Mouse (Mus musculus): ENCODE data around the gene Cstf1. TPM values are rescaled to one million over a fixed set of nuclear protein-coding genes. Genes with fewer than 3 reads are reported as not detected.

Gene Cstf1
- total and polyA plus RNA-seq, 3 experiments, result 44.2 to 62.1 (median 53.2) TPM

DNA sequence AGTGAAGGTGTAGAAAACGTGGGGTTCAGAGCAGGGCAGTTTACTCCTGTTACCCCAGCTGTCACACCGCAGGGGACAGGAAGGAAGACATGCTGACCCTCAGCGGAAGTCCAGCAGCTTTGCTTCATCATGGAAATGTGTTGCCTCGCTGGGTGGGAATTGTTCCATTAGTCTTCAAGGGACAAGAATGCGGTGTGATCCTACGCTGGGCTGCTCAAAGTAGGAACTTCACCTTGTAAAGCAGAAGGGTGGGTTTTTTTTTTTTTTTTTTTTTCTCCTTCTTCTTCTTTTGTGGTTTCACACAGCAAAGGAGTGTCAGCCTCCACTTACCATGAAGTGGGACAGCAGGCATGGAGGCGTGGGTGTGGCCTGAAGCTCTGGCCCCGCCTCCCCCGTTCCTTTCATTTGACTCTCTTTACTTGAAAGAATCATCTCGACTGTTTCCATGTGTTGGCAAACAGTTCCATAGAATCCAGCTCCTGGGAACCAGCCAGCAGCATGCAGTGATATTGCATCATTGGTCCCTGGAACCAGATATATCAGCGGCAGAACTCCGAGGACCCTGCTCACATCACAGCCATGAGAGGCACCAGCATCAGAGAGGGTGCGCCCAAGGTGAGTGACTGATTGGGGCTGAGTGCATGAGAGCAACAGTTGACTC is 23.0 kb downstream of the Cstf1 start, which contains the start of gene Cass4 (continued):
- peak; percentile 95 for TF ChIP-seq ZNF384 (IDR thresholded peaks at IDR 0.05; ENCODE audit: low read depth, low read length)
- peak; percentile 26; the same call in 1 of the 2 replicates for TF ChIP-seq NRF1 (IDR thresholded peaks at IDR 0.05; ENCODE audit: low read depth, low read length)
- no peak for TF ChIP-seq CHD1 (IDR thresholded peaks at IDR 0.05; ENCODE audit: low read depth, low read length)
- no peak; the same call in 1 of the 2 replicates for TF ChIP-seq HCFC1 (IDR thresholded peaks at IDR 0.05; ENCODE audit: low read depth, low read length)
- TF ChIP-seq ZMIZ1 (IDR thresholded peaks at IDR 0.05; ENCODE audit: low read depth, low read length), result no peak
- peak; percentile 62; the same call in 1 of the 2 replicates for TF ChIP-seq MAX (IDR thresholded peaks at IDR 0.05; ENCODE audit: low read length)
- TF ChIP-seq USF1 (IDR thresholded peaks at IDR 0.05; ENCODE audit: low read depth, low read length), result no peak
- TF ChIP-seq SMC3 (IDR thresholded peaks at IDR 0.05; ENCODE audit: low read depth, low read length), result no peak
- no peak for TF ChIP-seq BHLHE40 (IDR thresholded peaks at IDR 0.05; ENCODE audit: low read depth, low read length)
- no peak for TF ChIP-seq KAT2A (IDR thresholded peaks at IDR 0.05; ENCODE audit: insufficient replicate concordance, low read length)
- no peak for TF ChIP-seq USF2 (conservative IDR thresholded peaks at IDR 0.05; ENCODE audit: low read depth, low read length)

DNA sequence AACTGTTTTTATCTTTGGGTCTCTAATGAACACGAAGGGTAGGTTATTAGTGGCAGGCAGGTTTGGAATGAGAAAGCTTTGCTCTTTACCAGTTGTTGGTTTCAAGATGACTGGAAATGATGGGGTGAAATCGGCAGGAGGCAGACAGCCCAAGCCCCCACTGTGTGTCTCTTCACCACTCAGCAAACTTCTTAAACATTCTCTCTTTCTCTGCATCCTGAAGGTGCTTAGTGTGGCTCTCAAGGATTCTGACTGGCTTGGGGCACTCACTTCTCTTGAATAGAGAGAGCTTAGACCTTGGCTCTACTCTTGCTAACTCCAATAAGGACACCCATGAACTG is 23.5 kb downstream of the Cstf1 start:
- Histone ChIP-seq H3K4me2 (ENCODE audit: insufficient read depth, low read depth, poor library complexity, severe bottlenecking) (peak overlapping the region; percentile 70), H3K9me3 (replicated peaks; ENCODE audit: low read length) (peaks cover 7% of the 10 kb centered on the region), H3K4me1 (ENCODE audit: control insufficient read depth in 1 of 2, insufficient read depth in 2 of 2) (peaks cover 12 to 71% of the 10 kb centered on the region in 2 experiments), H3K36me3 (replicated peaks in 1 of 2; ENCODE audit: control insufficient read depth in 1 of 2, insufficient read depth in 1 of 2, low read length in 1 of 2) (peaks cover 0 to 18% of the 10 kb centered on the region in 2 experiments), H3K9ac (ENCODE audit: insufficient read depth, low read depth) (peak overlapping the region; percentile 61), H3K27me3 (replicated peaks) (no peaks in the 10 kb centered on the region), H3K27ac (ENCODE audit: insufficient read depth, low read depth) (peak overlapping the region; percentile 51; the same call in 1 of the 2 replicates), H3K79me2 (replicated peaks; ENCODE audit: control insufficient read depth, extremely low read depth, insufficient read depth, poor library complexity, severe bottlenecking) (0 out of 2 replicates have a peak, but pooled peaks cover 3% of the 10 kb centered on the region), H3K4me3 (replicated peaks in 1 of 3; ENCODE audit: low read depth in 2 of 3, low read length in 2 of 3, poor library complexity in 1 of 3) (peak overlapping the region; percentile 58 to 75 (median 58))
- TF ChIP-seq E2F4 (IDR thresholded peaks at IDR 0.05; ENCODE audit: insufficient replicate concordance, low read depth, low read length), result no peak
- no peak for TF ChIP-seq MXI1 (IDR thresholded peaks at IDR 0.05; ENCODE audit: low read depth, low read length)
- TF ChIP-seq MAZ (IDR thresholded peaks at IDR 0.05; ENCODE audit: low read depth, low read length), result no peak; the same call in 1 of the 2 replicates
- no peak for TF ChIP-seq GABPA (IDR thresholded peaks at IDR 0.05; ENCODE audit: insufficient replicate concordance, low read depth, low read length)
- no peak for TF ChIP-seq MAX (IDR thresholded peaks at IDR 0.05; ENCODE audit: low read length)
- peak; percentile 90 for TF ChIP-seq IRF4 (IDR thresholded peaks at IDR 0.05; ENCODE audit: low read depth, low read length)
- peak; percentile 69 for TF ChIP-seq JUN (IDR thresholded peaks at IDR 0.05; ENCODE audit: insufficient read depth, low read depth, low read length)
- TF ChIP-seq KAT2A (IDR thresholded peaks at IDR 0.05; ENCODE audit: insufficient replicate concordance, low read length), result no peak
- no peak for TF ChIP-seq NRF1 (IDR thresholded peaks at IDR 0.05; ENCODE audit: low read depth, low read length)
- TF ChIP-seq ELF1 (IDR thresholded peaks at IDR 0.05; ENCODE audit: low read depth, low read length), result no peak
- no peak for TF ChIP-seq NELFE (IDR thresholded peaks at IDR 0.05; ENCODE audit: low read depth, low read length)
- TF ChIP-seq CTCF (conservative IDR thresholded peaks at IDR 0.05 in 1 of 2, IDR thresholded peaks at IDR 0.05 in 1 of 2; ENCODE audit: low read depth in 2 of 2, low read length in 2 of 2), result no peak
- TF ChIP-seq JUND (conservative IDR thresholded peaks at IDR 0.05; ENCODE audit: low read depth, low read length), result peak; percentile 83
- TF ChIP-seq CHD2 (IDR thresholded peaks at IDR 0.05; ENCODE audit: low read length), result no peak
- TF ChIP-seq UBTF (IDR thresholded peaks at IDR 0.05; ENCODE audit: low read depth, low read length), result no peak
- peak; percentile 84 for TF ChIP-seq EP300 (IDR thresholded peaks at IDR 0.05; ENCODE audit: low read length)
- peak; percentile 61 for TF ChIP-seq ZKSCAN1 (IDR thresholded peaks at IDR 0.05; ENCODE audit: borderline replicate concordance, low read depth, low read length)
- no peak for TF ChIP-seq USF2 (conservative IDR thresholded peaks at IDR 0.05; ENCODE audit: low read depth, low read length)
- TF ChIP-seq ETS1 (conservative IDR thresholded peaks at IDR 0.05; ENCODE audit: low read depth, low read length), result no peak; the same call in 1 of the 2 replicates
- no peak for TF ChIP-seq SMC3 (IDR thresholded peaks at IDR 0.05; ENCODE audit: low read depth, low read length)
- peak; percentile 47; the same call in 1 of the 2 replicates for TF ChIP-seq BHLHE40 (IDR thresholded peaks at IDR 0.05; ENCODE audit: low read depth, low read length)
- DNase-seq (ENCODE audit: extremely low read depth), result peak; percentile 70
- dilution Hi-C loops (cut with MboI; ENCODE audit: extremely low pct_ligation_motif_present, extremely low pct_unique_long_range_greater_than_20kb, low sequenced_read_pairs) (no loop called here), in situ Hi-C loops (cut with MboI; ENCODE audit: low pct_ligation_motif_present, low pct_unique_long_range_greater_than_20kb, low sequenced_read_pairs) (no loop called here)
